Mouse (Mus musculus) kidney, postnatal 10 days (tissue): ENCODE measurements around the gene Tmem136.

ENCODE experiments used
- DNase-seq: peaks from one replicate; pipeline ENCODE4 v3.0.0; 2021; ENCODE audit warnings: mixed read lengths

Gene Tmem136

DNA sequence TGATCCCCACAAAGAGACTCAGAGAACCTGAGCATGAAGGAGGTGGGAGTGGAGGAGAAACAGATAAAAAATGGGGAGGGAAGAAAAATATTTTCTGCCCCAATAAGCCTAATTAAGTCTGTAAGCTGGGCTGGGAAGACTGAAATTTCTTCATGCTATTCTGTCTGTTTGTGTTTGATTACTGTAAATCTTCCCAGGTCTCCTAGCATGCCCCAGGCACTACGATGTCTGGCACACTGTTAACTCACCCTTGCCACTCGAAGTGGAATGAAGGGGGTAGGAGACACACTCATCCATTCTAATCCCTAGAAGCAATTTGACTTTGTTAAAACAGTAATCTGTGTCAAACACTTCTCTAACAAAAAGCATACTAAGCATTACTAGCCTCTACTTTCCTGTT, 44.6 kb downstream of the Tmem136 start:
- DNase-seq = no peak

DNA sequence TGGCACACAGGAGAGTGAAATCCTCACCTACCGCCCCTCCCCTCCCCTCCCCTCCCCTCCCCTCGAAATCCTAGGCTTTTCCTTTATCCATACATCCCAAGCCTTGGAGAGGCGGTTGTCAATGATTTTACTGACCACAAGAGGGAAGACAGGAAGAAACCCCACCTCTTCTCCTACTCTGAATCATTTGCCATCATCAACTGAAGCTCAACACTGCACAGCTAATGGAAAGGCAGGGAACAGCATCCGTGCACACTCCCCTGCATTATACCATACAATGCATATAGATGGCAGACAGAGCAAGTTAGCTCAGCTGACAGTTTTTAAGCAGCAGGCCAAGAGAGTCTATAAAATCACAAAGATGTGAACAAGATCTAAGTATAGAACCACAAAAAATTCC, 45.2 kb downstream of the Tmem136 start:
- no peak for DNase-seq

DNA sequence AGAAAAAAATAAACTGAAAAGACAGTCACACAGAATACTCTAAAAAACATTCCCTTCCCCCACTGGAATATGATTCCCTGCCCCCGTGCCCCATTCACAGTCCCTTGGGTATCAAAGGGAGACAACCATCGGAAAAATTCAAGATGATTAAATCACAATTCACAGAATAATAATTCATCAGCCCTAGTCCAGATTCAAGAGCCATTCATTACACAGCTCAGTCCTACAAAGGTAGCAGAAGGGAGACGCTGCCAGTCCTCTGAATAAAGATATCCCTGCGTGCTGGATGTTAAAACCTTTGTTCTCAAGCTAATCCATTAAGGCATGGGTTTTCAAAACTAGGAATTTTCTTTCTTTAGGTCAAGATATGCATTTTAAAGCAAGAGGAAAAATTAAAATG, 45.8 kb downstream of the Tmem136 start:
- DNase-seq = no peak

DNA sequence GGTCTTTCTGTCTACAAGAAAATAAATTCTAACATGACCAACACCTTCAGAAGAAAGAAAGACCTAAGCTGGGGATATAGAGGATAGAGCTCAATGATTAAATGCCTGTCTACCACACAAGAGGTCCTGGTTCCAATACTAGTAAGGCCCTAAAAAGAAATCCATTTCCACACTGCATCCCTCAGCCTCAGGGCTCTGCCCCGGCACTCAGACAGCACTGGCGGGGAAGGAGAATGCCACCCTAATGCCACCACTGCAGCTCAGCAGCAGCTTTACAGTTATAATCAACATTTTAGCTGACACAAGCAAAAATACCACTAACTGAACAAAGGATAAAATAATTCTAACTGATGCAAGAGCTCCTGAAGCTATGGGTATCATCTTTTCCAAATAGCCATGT, 46.2 kb downstream of the Tmem136 start:
- no peak for DNase-seq

DNA sequence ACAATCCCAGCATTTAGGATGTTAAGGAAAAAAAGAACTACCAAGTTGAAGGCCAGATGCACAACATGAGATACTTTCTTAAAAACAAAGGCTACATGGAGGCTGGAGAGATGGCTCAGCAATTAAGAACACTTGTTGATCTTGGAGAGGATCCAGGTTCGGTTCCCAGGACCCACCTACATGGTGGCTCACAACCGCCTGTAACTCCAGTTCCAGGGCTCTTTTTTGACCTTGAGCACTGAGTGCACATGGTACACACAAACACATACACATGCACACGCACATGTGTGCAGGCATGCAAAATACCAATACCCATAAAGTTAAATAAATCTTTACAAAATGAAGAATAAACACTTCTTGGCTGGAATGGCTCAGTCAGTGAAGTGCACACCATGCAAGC, 48.5 kb downstream of the Tmem136 start:
- DNase-seq = no peak

DNA sequence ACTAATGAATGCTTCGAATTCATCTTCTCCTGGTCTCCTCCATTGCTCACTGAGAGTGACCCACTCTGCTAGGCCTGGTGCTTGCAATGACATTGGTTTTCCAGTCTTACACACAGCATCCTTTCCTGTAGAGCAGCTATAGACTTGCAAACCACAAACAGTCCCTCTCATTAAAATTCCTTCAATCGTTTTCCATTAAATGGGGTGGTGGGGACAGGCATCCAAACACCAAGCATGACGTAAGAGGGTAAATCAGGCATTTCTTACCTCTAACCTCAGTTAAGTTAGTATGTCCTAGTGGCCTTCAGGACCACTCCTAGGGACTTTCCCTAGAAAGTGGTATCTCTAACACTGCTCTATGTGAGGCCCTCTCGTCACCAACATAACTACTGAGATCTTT, 51.1 kb downstream of the Tmem136 start:
- DNase-seq = no peak

DNA sequence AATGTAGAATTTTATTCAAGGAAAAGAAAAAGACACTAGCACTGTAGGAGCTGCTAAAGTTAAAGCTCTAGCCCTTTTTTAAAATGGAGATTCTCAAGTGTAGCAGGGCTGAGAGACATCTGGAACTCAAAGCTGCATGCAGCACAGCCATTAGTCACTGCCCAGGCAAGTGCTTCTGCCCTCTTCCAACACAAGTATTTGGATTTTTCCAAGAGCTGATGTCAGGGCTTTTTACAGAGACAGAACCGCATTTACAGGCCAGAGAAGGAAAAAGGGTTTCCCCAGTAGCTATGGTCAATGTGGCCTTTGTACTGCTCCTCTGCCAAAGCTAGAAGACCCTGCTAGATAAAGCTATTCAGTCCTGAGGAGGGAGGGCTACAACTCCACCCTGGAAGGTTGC, 54.8 kb downstream of the Tmem136 start:
- no peak for DNase-seq
